Mouse (Mus musculus) liver, embryonic 12.5 days (tissue): ENCODE results near the gene Tmem161a. TPM values are rescaled to one million over a fixed set of nuclear protein-coding genes. Genes with fewer than 3 reads are reported as not detected.

ENCODE experiments used
- ATAC-seq: fragments of 200-750 bp; cut with Nextera tagmentation; 2 replicates; pipeline ENCODE4 v1.8.0; 2017; ENCODE audit warnings: moderate number of reproducible peaks, mild to moderate bottlenecking, moderate library complexity
- H3K27ac ChIP-seq: fragments of 300-500 bp; sonication (generic); 2 replicates; pipeline ENCODE4 v1.5.1; 2016; ENCODE audit warnings: mild to moderate bottlenecking
- H3K27me3 ChIP-seq: fragments of 300-500 bp; sonication (generic); replicated peaks from 2 replicates; pipeline ENCODE4 v1.6.1; 2016; ENCODE audit warnings: mild to moderate bottlenecking, moderate library complexity
- H3K36me3 ChIP-seq: fragments of 300-500 bp; sonication (generic); 2 replicates; pipeline ENCODE4 v1.6.1; 2016; ENCODE audit warnings: mild to moderate bottlenecking, moderate library complexity
- H3K4me1 ChIP-seq: fragments of 300-500 bp; sonication (generic); 2 replicates; pipeline ENCODE4 v1.6.1; 2016
- H3K4me2 ChIP-seq: fragments of 300-500 bp; sonication (generic); 2 replicates; pipeline ENCODE4 v1.6.1; 2016; ENCODE audit warnings: mild to moderate bottlenecking, moderate library complexity
- H3K4me3 ChIP-seq: fragments of 300-500 bp; sonication (generic); 2 replicates; pipeline ENCODE4 v1.5.1; 2016; ENCODE audit warnings: mild to moderate bottlenecking, moderate library complexity
- H3K9ac ChIP-seq: fragments of 300-500 bp; sonication (generic); 2 replicates; pipeline ENCODE4 v1.6.1; 2016; ENCODE audit warnings: mild to moderate bottlenecking, moderate library complexity
- H3K9me3 ChIP-seq: fragments of 300-500 bp; sonication (generic); replicated peaks from 2 replicates; pipeline ENCODE4 v1.6.1; 2016; ENCODE audit warnings: mild to moderate bottlenecking, moderate library complexity
- WGBS: fragments of 180-500 bp; shearing (Covaris S2); methylation state at CpG from one replicate; pipeline ENCODE4 v1.1.7; 2016; ENCODE audit not compliant: insufficient replicate concordance; 5-methylcytosine and 5-hydroxymethylcytosine counted together
- polyA plus RNA-seq: library from polyadenylated mRNA; unstranded; fragments of >200 nt; fragmentation: Nextera tagmentation; extraction: Ambion mirVana; gene quantifications from 2 replicates; pipeline ENCODE4 v1.2.1, GENCODE M21; 2016

Gene Tmem161a
- polyA plus RNA-seq, 1 experiment from 2014 or later, result 39.4 TPM

- under 1% methylated on average over 46 of the region's 46 CpGs for WGBS
- peak within 1 kb of the TSS; percentile 81 for H3K4me2 ChIP-seq
- ATAC-seq, result peak; percentile 96
- peak within 1 kb of the TSS; percentile 84 for H3K4me3 ChIP-seq
- H3K36me3 ChIP-seq, result peaks cover 62% of the 10 kb centered on the region
- peak within 1 kb of the TSS; percentile 83 for H3K9ac ChIP-seq
- peak within 1 kb of the TSS; percentile 93 for H3K27ac ChIP-seq
- no peaks in the 10 kb centered on the region for H3K9me3 ChIP-seq
- peaks cover 34% of the 10 kb centered on the region for H3K4me1 ChIP-seq
- H3K27me3 ChIP-seq, result no peaks in the 10 kb centered on the region
Observed at GRCm38 (mm10) chr8:70139026-70139857, 32.9 kb upstream of the Tmem161a start, which contains the start of the genes Rfxank, Borcs8 and Mef2b. Gene Rfxank, minus strand, starts transcription at chr8:70139154. Gene Borcs8, plus strand, starts transcription at chr8:70139499. Gene Mef2b, plus strand, starts transcription at chr8:70139711.

- Histone ChIP-seq H3K9me3 (no peaks in the 10 kb centered on the region), H3K36me3 (peaks cover 62% of the 10 kb centered on the region), H3K27ac (peak overlapping the region; percentile 93), H3K27me3 (no peaks in the 10 kb centered on the region), H3K4me3 (peak overlapping the region; percentile 84), H3K9ac (peak overlapping the region; percentile 83), H3K4me1 (peaks cover 27% of the 10 kb centered on the region), H3K4me2 (peak overlapping the region; percentile 81)
- WGBS, result 9% methylated on average over 9 of the region's 9 CpGs
- no peak for ATAC-seq
Observed at GRCm38 (mm10) chr8:70139981-70140380, 32.2 kb upstream of the Tmem161a start.

GRCm38 (mm10) chr8:70147678-70148607 is 24.2 kb upstream of the Tmem161a start:
- ATAC-seq, result no peak
- 67% methylated on average over 7 of the region's 7 CpGs for WGBS
- Histone ChIP-seq H3K4me3 (no peak overlapping the region), H3K9ac (no peak overlapping the region), H3K27me3 (peaks cover 15% of the 10 kb centered on the region), H3K4me2 (no peak overlapping the region), H3K9me3 (no peaks in the 10 kb centered on the region), H3K27ac (no peak overlapping the region), H3K36me3 (peaks cover 44% of the 10 kb centered on the region), H3K4me1 (peaks cover 22% of the 10 kb centered on the region)

- peaks cover 30% of the 10 kb centered on the region for H3K27me3 ChIP-seq
- peaks cover 23% of the 10 kb centered on the region for H3K4me1 ChIP-seq
- 0 out of 2 replicates have a peak overlapping the region, but pooled peaks have one; percentile 1 for H3K4me3 ChIP-seq
- peaks cover 22% of the 10 kb centered on the region for H3K36me3 ChIP-seq
- H3K9ac ChIP-seq, result no peak overlapping the region; the same call in 1 of the 2 replicates
- WGBS, result 22% methylated on average over 13 of the region's 13 CpGs
- ATAC-seq, result peak; percentile 36; the same call in 1 of the 2 replicates
- no peak overlapping the region for H3K27ac ChIP-seq
- no peaks in the 10 kb centered on the region for H3K9me3 ChIP-seq
- peak overlapping the region; percentile 34 for H3K4me2 ChIP-seq
Observed at GRCm38 (mm10) chr8:70150158-70150557, 22.0 kb upstream of the Tmem161a start.

GRCm38 (mm10) chr8:70152537-70153257 is 19.5 kb upstream of the Tmem161a start:
- peak; percentile 94 for ATAC-seq
- 15% methylated on average over 22 of the region's 22 CpGs for WGBS
- H3K27me3 ChIP-seq, result peaks cover 55% of the 10 kb centered on the region
- no peaks in the 10 kb centered on the region for H3K36me3 ChIP-seq
- no peak overlapping the region for H3K27ac ChIP-seq
- peaks cover 26% of the 10 kb centered on the region for H3K4me1 ChIP-seq
- H3K9me3 ChIP-seq, result no peaks in the 10 kb centered on the region
- no peak overlapping the region for H3K4me3 ChIP-seq
- peak overlapping the region; percentile 46 for H3K4me2 ChIP-seq
- no peak overlapping the region for H3K9ac ChIP-seq

- no peak overlapping the region for H3K4me2 ChIP-seq
- WGBS, result 89% methylated on average over 1 of the region's 1 CpGs
- ATAC-seq, result no peak
- H3K27ac ChIP-seq, result no peak overlapping the region
- H3K4me1 ChIP-seq, result peaks cover 28% of the 10 kb centered on the region
- H3K36me3 ChIP-seq, result no peaks in the 10 kb centered on the region
- H3K9me3 ChIP-seq, result no peaks in the 10 kb centered on the region
- no peak overlapping the region for H3K9ac ChIP-seq
- peaks cover 65% of the 10 kb centered on the region for H3K27me3 ChIP-seq
- no peak overlapping the region for H3K4me3 ChIP-seq
Observed at GRCm38 (mm10) chr8:70157240-70157800, 14.8 kb upstream of the Tmem161a start.

- peak overlapping the region; percentile 95 for H3K4me2 ChIP-seq
- peak overlapping the region; percentile 65 for H3K4me3 ChIP-seq
- no peak overlapping the region for H3K27ac ChIP-seq
- peaks cover 21% of the 10 kb centered on the region for H3K4me1 ChIP-seq
- ATAC-seq, result peak; percentile 81
- no peaks in the 10 kb centered on the region for H3K36me3 ChIP-seq
- H3K9ac ChIP-seq, result peak overlapping the region; percentile 63
- no peaks in the 10 kb centered on the region for H3K9me3 ChIP-seq
- peaks cover 58% of the 10 kb centered on the region for H3K27me3 ChIP-seq
- WGBS, result 10% methylated on average over 40 of the region's 40 CpGs
Observed at GRCm38 (mm10) chr8:70158069-70158853, 13.9 kb upstream of the Tmem161a start.

GRCm38 (mm10) chr8:70159211-70159610 is 12.9 kb upstream of the Tmem161a start:
- Histone ChIP-seq H3K4me2 (peak overlapping the region; percentile 95; the same call in 1 of the 2 replicates), H3K27ac (no peak overlapping the region), H3K27me3 (peaks cover 63% of the 10 kb centered on the region), H3K9ac (no peak overlapping the region; the same call in 1 of the 2 replicates), H3K36me3 (no peaks in the 10 kb centered on the region), H3K4me3 (0 out of 2 replicates have a peak overlapping the region, but pooled peaks have one; percentile 65), H3K4me1 (peaks cover 21% of the 10 kb centered on the region), H3K9me3 (no peaks in the 10 kb centered on the region)
- 80% methylated on average over 4 of the region's 4 CpGs for WGBS
- no peak for ATAC-seq

- peaks cover 22% of the 10 kb centered on the region for H3K4me1 ChIP-seq
- no peaks in the 10 kb centered on the region for H3K36me3 ChIP-seq
- no peak overlapping the region for H3K4me2 ChIP-seq
- H3K27me3 ChIP-seq, result peaks cover 63% of the 10 kb centered on the region
- ATAC-seq, result no peak
- H3K9me3 ChIP-seq, result no peaks in the 10 kb centered on the region
- WGBS, result 39% methylated on average over 13 of the region's 13 CpGs
- no peak overlapping the region for H3K27ac ChIP-seq
- no peak overlapping the region for H3K4me3 ChIP-seq
- no peak overlapping the region for H3K9ac ChIP-seq
Observed at GRCm38 (mm10) chr8:70160015-70160414, 12.1 kb upstream of the Tmem161a start.

- no peak overlapping the region for H3K27ac ChIP-seq
- WGBS, result 69% methylated on average over 3 of the region's 3 CpGs
- H3K36me3 ChIP-seq, result no peaks in the 10 kb centered on the region
- H3K27me3 ChIP-seq, result peaks cover 60% of the 10 kb centered on the region
- ATAC-seq, result no peak
- no peak overlapping the region for H3K4me3 ChIP-seq
- peaks cover 26% of the 10 kb centered on the region for H3K4me1 ChIP-seq
- H3K9me3 ChIP-seq, result no peaks in the 10 kb centered on the region
- H3K9ac ChIP-seq, result no peak overlapping the region
- H3K4me2 ChIP-seq, result no peak overlapping the region
Observed at GRCm38 (mm10) chr8:70163316-70163715, 8.8 kb upstream of the Tmem161a start.
